Mouse (Mus musculus) liver, adult 2 months (tissue): ENCODE measurements around the gene Fscn2. TPM values are rescaled to one million over a fixed set of nuclear protein-coding genes. Genes with fewer than 3 reads are reported as not detected.
A peak's percentile ranks its signal among the peaks of the same experiment; 100 is the strongest.
"Not testable (repeated sequence)": the region's sequence is repeated elsewhere in the genome, so short reads cannot be mapped to it uniquely, and the experiment has no call there.

ENCODE experiments used
- DNase-seq: peaks from one replicate; pipeline ENCODE4 v3.0.0-alpha.2; 2011; ENCODE audit warnings: low read depth, low spot score; ENCODE audit errors: extremely low read depth
- H3K27ac ChIP-seq: fragments of 200-500 bp; replicated peaks from 2 replicates; pipeline ENCODE4 v1.5.1; 2012; ENCODE audit warnings: low read depth, mild to moderate bottlenecking, control low read depth, inconsistent platforms, low read length; ENCODE audit not compliant: insufficient read depth
- H3K27me3 ChIP-seq: fragments of 200-500 bp; 2 replicates; pipeline ENCODE4 v1.6.1; 2012; ENCODE audit warnings: mild to moderate bottlenecking, moderate library complexity, low read length, inconsistent platforms; ENCODE audit not compliant: control insufficient read depth, insufficient read depth
- H3K36me3 ChIP-seq: fragments of 200-500 bp; 2 replicates; pipeline ENCODE4 v1.6.1; 2012; ENCODE audit warnings: low read length, inconsistent platforms; ENCODE audit not compliant: control insufficient read depth, insufficient read depth
- H3K4me1 ChIP-seq: fragments of 200-500 bp; 2 replicates; pipeline ENCODE4 v1.6.1; 2011; ENCODE audit warnings: low read length; ENCODE audit not compliant: control insufficient read depth, insufficient read depth
- H3K4me3 ChIP-seq: fragments of 200-500 bp; 2 replicates; pipeline ENCODE4 v1.5.1; 2011; ENCODE audit warnings: low read depth, mild to moderate bottlenecking, control low read depth, low read length, moderate library complexity; ENCODE audit not compliant: insufficient read depth
- H3K79me2 ChIP-seq: fragments of 200-500 bp; 2 replicates; pipeline ENCODE4 v1.6.1; 2012; ENCODE audit warnings: inconsistent platforms, mild to moderate bottlenecking, low read length, moderate library complexity; ENCODE audit not compliant: control insufficient read depth, insufficient read depth
- H3K9ac ChIP-seq: fragments of 200-500 bp; 2 replicates; pipeline ENCODE4 v1.6.1; 2012; ENCODE audit warnings: low read depth, mild to moderate bottlenecking, control low read depth, inconsistent platforms, low read length
- CTCF ChIP-seq: fragments of 200-500 bp; IDR thresholded peaks from 2 replicates; pipeline ENCODE4 v1.5.1; 2011; ENCODE audit warnings: low read depth, low read length, control low read depth
- POLR2A ChIP-seq: fragments of 200-500 bp; IDR thresholded peaks from 2 replicates; pipeline ENCODE4 v1.6.1; 2011; ENCODE audit warnings: low read length, control low read depth; ENCODE audit not compliant: insufficient read depth; ENCODE audit errors: extremely low read depth
- WGBS: fragments of 180-500 bp; shearing (Covaris S2); methylation state at CpG from one replicate; pipeline ENCODE4 v1.1.7; 2018; 5-methylcytosine and 5-hydroxymethylcytosine counted together
- polyA plus RNA-seq: library from polyadenylated mRNA; depleted of rRNA; stranded (reverse); fragments of >200 nt; gene quantifications from 2 replicates; pipeline ENCODE4 v1.2.3, GENCODE M21; 2012
- total RNA-seq: library from RNA; depleted of rRNA; stranded (reverse); fragments of >200 nt; gene quantifications from 2 replicates; pipeline ENCODE4 v1.2.3, GENCODE M21; 2014

The Fscn2 gene
- total and polyA plus RNA-seq, 2 experiments: not detected

GRCm38 (mm10) chr11:120343519-120344309, 17.6 kb upstream of the Fscn2 start:
- Histone ChIP-seq H3K9ac (no peak overlapping the region), H3K36me3 (peaks cover 6% of the 10 kb centered on the region), H3K79me2 (peaks cover 5% of the 10 kb centered on the region), H3K4me1 (peaks cover 18% of the 10 kb centered on the region), H3K4me3 (no peak overlapping the region), H3K27ac (0 out of 2 replicates have a peak overlapping the region, but pooled peaks have one; percentile 35), H3K27me3 (no peaks in the 10 kb centered on the region)
- TF ChIP-seq POLR2A (no peak), CTCF (no peak)
- 45% methylated on average over 5 of the region's 5 CpGs for WGBS
- DNase-seq: no peak

GRCm38 (mm10) chr11:120344310-120344920, 16.9 kb upstream of the Fscn2 start:
- no peak for DNase-seq
- no peak for TF ChIP-seq POLR2A
- no peak for TF ChIP-seq CTCF
- 52% methylated on average over 5 of the region's 5 CpGs for WGBS
- Histone ChIP-seq H3K79me2 (peaks cover 5% of the 10 kb centered on the region), H3K9ac (no peak overlapping the region), H3K4me3 (no peak overlapping the region), H3K27me3 (no peaks in the 10 kb centered on the region), H3K4me1 (peaks cover 18% of the 10 kb centered on the region), H3K27ac (0 out of 2 replicates have a peak overlapping the region, but pooled peaks have one; percentile 35), H3K36me3 (peaks cover 6% of the 10 kb centered on the region)

GRCm38 (mm10) chr11:120345067-120345681, 16.2 kb upstream of the Fscn2 start:
- WGBS: 38% methylated on average over 1 of the region's 1 CpGs
- peaks cover 5% of the 10 kb centered on the region for H3K79me2 ChIP-seq
- no peak overlapping the region for H3K27ac ChIP-seq
- H3K4me1 ChIP-seq: peaks cover 16% of the 10 kb centered on the region
- peaks cover 6% of the 10 kb centered on the region for H3K36me3 ChIP-seq
- no peaks in the 10 kb centered on the region for H3K27me3 ChIP-seq
- no peak overlapping the region for H3K9ac ChIP-seq
- peak; percentile 47 for DNase-seq
- H3K4me3 ChIP-seq: no peak overlapping the region
- TF ChIP-seq CTCF (no peak), POLR2A (no peak)

- H3K27ac ChIP-seq, H3K27me3 ChIP-seq, H3K79me2 ChIP-seq, H3K36me3 ChIP-seq, DNase-seq: not testable (repeated sequence)
- Histone ChIP-seq H3K9ac (peak overlapping the region; percentile 18; the same call in 1 of the 2 replicates), H3K4me1 (peaks cover 16% of the 10 kb centered on the region), H3K4me3 (peak overlapping the region; percentile 45)
- 44% methylated on average over 11 of the region's 13 CpGs for WGBS
These were observed 14.8 kb upstream of the Fscn2 start for GRCm38 (mm10) chr11:120346383-120347034.

- no peaks in the 10 kb centered on the region for H3K27me3 ChIP-seq
- TF ChIP-seq CTCF (no peak), POLR2A (no peak)
- peaks cover 16% of the 10 kb centered on the region for H3K4me1 ChIP-seq
- DNase-seq: no peak
- no peak overlapping the region for H3K27ac ChIP-seq
- 5% methylated on average over 10 of the region's 10 CpGs for WGBS
- H3K79me2 ChIP-seq: peaks cover 5% of the 10 kb centered on the region
- H3K36me3 ChIP-seq: peaks cover 6% of the 10 kb centered on the region
- H3K4me3 ChIP-seq: peak overlapping the region; percentile 87
- H3K9ac ChIP-seq: peak overlapping the region; percentile 71
These were observed 14.0 kb upstream of the Fscn2 start for GRCm38 (mm10) chr11:120347301-120347700.
